Mouse (Mus musculus) gastrocnemius, postnatal 14 days (tissue): ENCODE measurements around the gene Dtnb. TPM values are rescaled to one million over a fixed set of nuclear protein-coding genes. Genes with fewer than 3 reads are reported as not detected.
"Not testable (repeated sequence)": the region's sequence is repeated elsewhere in the genome, so short reads cannot be mapped to it uniquely, and the experiment has no call there.

Source experiments
- DNase-seq: peaks from one replicate; pipeline ENCODE4 v3.0.0; 2021; ENCODE audit warnings: mixed read lengths
- intact Hi-C: fragments of 180-260 bp; cut with DNase I; formaldehyde crosslinking; loops from one replicate; pipeline ENCODE4 v1.15.1; 2025; ENCODE audit warnings: low total_unique reads
- long read RNA-seq, 2 experiments: library from polyadenylated mRNA; stranded (forward); transcript quantifications; one replicate each; pipeline ENCODE4 v2.0.0; 2021
- total RNA-seq, 2 experiments: library from RNA; stranded (reverse); gene quantifications; 2 replicates each; pipeline ENCODE4 v1.2.3; 2021

Gene Dtnb
- 1 to 10 TPM; 3.2 to 3.4 TPM for total RNA-seq
- long read RNA-seq, experiment 1, partial matches to known transcripts = 0 of 3 reads
- long read RNA-seq, experiment 1, other reads (novel, unspliced or antisense) = 2 of 3 reads
- long read RNA-seq, experiment 2, partial matches to known transcripts = 0 of 1 reads
- long read RNA-seq, experiment 2, other reads (novel, unspliced or antisense) = 1 of 1 reads

DNA sequence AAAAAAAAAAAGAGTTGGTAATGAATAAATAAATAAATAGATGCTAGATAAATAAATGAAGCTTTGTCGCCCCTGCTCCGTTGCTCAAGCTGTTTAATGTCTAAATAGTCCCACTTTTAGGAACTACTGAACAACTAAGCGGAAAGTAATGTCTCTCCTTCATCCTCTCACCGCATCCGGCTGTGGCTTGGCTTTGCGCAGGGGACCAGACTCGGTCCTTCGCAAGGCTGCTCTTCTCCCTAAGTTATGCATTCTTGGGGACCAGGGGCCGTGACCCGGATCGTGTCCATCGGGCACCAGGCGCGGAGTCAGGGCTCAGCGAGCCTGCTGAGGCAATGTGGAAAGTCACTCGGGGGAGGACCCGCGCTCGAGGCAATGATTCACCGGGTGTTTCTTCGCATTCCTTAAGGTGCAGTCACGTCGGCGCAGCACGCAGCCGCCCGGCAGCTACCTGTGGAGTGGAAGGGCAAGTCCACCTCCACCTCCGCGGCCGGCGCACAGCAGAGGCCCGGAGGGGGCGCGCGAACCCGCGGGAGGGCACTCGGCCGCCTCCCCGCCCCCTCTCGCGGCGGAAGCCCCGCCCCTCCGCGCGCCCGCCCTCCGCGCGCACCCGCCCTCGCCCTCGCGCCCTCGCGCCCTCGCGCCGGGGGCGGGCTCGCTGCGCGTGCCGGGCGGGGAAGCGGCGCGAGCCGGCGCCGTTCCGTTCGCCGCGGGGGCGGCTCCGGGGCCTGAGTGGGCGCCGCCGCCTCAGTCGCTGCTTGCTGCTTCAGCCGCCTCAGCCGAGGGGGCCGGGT lies at the start of gene Dtnb:
TSS of gene Dtnb (plus strand) at position 595 of the 794 bp plus-strand sequence.
- peak; percentile 65 for DNase-seq
- intact Hi-C loops = no loop called here

DNA sequence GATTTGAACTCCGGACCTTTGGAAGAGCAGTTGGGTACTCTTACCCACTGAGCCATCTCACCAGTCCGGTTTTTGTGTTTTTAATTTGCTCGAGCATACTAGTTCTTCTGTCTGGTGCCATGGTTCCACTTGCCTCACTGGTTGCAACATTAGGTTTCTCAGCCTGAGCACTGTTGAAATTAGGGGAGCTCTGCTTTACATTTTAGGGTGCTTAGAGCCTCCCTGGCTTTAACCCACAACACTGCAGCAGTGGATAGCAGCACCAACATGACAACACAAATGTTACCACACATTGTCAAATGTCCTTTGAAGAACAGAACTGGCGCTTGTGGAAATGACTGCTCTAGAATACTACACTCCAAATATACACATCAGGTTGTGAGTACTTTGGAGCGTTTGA lies 46.6 kb upstream of the Dtnb start:
- intact Hi-C loops = no loop called here
- DNase-seq = no peak

DNA sequence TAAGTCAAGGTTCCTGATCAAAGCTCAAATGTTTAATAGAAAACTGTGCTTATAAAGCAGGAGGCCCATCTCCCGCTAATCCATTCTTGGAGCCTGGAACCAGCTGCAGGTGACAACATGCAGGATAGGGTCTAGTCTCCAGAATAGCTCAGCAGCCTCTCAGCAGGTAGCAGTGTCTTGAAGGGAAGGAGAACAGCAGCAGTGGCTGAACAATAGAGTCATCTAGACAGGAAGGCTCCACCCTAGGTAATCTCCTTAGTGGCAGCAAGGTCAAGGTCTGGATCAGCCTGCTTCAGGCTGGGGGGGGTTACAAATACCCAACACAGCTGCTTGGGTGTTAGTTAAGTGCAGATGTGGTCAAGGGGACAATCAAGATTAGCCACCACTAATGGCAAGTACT lies 36.7 kb upstream of the Dtnb start:
- DNase-seq, intact Hi-C loops: not testable (repeated sequence)

DNA sequence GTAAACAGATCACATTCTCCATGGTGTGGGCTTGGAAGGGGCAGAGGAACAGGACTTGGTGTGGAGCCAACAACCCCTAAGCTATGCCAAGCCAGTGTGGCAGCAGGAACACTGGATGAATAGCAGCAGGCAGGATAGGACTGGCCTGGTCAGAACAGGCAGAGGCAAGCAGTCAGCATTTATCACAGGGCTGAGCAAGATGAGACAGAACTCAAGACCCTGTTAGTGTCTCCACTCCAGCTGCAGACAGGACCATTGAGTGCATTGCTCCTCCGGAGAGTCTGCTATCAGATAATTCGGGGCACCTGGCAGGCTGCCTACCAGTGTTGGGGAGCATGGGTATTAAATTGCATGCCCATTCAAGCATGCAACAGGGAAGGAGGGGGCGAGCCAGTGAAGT lies 34.6 kb upstream of the Dtnb start:
- intact Hi-C loops = no loop called here
- DNase-seq = peak; percentile 24

DNA sequence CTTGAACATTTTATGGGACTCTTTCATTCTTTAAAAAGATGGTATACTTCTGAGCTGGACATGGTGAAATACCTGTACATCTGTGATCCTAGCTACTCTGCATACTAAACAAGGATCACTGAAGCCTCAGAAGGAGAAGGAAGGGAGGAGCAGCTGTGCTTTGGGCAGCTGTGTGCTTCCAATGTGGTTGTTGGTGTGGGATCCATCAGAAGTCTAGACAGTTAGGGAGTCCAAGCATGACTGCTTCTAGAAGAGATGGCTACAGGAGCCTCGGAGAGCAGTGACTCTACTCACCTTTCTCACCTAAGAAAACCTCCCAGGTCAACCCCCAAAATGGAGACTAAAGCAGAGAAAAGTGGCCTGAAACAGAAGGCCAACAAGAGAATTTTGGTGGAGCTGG lies 34.1 kb upstream of the Dtnb start:
- intact Hi-C loops = no loop called here
- no peak for DNase-seq

DNA sequence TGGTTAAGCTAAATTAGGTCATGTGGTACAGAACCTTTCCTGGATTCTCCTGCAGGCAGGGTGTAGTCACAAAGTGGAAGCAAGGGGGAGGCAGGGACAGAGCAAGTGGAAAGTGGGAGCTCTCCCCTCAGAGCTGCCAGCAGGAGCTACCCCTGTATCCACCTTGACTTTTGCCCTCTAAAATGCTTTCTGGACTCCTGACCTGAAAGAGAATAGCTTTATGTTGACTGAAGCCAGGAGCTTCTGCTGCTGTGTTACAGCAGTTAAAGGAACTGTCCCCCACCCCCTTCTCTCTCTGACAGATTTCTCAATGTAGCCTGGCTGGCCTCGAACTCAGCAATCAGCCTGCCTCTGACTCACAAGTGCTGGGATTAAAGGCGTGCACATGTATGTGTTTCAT lies 32.6 kb upstream of the Dtnb start:
- intact Hi-C loops = no loop called here
- no peak for DNase-seq

DNA sequence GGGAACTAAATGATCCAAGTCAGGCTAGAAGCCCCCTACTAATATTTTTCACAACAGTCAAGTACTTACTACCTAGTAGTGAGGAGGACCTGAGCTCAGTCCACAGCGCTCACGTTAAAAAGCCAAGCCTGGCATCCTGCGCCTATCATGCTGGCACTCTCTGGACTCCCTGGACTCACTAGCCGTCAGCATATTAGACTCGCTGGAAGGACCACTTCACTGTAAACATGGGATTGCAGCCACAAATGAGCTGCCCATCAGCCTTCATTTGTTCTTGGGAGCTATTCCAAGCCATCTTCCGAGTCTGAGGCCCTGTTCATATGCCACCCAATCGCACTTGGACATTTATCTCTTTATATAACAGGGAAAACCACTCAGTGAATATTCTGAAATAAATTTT lies 31.3 kb upstream of the Dtnb start:
- intact Hi-C loops = no loop called here
- no peak for DNase-seq

DNA sequence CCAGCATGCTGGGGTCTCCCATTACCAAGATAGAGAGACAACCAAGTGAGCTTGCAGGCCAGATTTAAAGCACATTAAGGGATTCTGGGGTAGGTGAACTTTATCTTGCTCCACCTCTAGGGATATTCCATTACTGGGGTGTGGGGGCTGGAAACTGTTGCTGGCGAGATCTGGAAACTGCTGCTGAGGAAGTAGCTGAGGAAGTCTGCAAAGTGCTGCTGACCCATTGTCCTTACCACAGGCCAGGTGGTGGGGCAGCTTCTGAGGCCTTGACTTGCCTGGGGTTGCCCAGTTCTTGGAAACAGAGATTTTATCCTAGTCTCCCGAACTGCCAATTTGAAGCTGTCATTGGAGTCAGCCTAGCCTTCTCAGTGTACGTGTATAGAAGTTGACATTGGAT lies 26.7 kb upstream of the Dtnb start:
- intact Hi-C loops = no loop called here
- no peak for DNase-seq

DNA sequence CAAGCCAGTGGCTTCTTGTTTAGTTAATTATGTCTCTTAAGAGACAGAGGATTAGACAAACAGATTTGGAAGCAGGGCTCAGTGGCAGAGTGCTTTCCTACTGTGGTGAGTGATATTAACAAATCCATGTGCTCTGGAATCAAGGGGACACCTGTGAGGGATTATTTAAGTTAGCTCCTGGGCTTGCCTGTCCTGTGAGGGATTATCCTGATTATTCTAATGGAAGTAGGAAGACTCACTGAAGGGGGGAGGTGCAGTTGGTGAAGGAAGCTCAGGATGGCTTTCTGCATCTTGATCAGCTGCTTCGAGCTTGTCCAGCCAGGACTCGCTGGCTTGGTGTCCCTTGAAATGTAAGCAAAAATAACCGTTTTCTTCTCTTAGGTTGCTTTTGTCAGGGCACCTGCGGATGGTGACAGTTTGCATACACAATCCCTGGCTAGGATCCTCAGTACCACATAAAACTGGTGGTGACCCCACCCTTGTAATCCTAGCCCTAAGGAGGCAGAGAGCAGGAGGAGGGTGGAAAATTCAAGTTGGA lies 26.0 kb upstream of the Dtnb start:
- intact Hi-C loops = no loop called here
- DNase-seq = no peak

DNA sequence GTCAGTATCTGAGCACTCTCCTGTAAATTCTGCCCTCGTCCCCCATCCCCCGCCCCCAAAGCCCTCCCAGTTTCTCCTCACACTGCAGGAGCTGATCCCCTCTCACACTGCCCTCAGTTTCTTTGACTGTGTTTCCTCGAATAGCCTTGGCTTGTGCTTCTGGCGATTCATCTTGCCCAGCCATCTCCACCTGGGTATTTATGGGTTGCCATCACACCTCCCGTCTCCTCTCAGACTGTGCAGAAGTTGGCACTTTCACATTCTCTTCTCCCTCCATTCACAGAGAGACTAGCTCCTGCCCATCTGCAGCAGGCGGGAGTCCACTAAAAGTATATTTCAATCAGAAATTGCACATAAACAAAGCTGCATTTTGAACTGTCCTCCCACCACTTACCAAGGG lies 25.4 kb upstream of the Dtnb start:
- DNase-seq = no peak
- intact Hi-C loops = no loop called here

DNA sequence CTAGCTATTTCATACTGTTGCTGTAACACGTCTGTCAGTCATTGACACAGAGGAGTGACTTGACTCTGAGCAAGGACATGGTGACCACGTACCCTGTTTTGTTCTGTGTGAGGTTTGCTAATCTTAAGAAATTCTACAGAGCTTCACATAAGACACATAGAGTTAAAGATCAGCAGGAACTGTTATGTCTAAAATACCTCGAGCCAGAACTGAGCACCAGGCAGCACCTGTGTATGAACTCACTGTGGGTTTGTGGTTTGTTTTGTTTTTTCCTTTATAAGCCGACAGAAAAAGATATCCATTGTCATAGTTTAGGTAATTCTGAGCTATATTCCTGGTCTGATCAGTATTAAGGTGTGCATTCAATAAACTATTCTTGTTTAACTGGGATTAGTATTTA lies 24.7 kb upstream of the Dtnb start:
- DNase-seq = no peak

DNA sequence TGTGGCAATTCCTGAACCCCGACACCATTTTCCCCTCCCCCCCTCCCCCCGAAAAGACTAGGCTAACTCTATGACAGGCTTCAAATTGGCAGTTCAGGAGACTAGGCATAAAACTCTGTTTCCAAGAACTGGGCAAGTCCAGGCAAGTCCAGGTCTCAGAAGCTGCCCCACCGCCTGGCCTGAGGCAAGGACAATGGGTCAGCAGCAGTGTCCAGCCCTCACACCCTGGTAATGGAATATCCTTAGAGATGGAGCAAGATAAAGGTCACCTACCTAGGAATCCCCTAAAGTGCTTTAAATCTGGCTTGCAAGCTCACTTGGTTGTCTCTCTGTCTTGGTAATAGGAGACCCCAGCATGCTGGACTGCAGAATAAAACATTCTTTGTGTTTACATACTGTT lies 24.3 kb upstream of the Dtnb start:
- intact Hi-C loops = no loop called here

More for the DNA sequence above, 24.7 kb upstream of the Dtnb start:
- intact Hi-C loops = no loop called here

DNA sequence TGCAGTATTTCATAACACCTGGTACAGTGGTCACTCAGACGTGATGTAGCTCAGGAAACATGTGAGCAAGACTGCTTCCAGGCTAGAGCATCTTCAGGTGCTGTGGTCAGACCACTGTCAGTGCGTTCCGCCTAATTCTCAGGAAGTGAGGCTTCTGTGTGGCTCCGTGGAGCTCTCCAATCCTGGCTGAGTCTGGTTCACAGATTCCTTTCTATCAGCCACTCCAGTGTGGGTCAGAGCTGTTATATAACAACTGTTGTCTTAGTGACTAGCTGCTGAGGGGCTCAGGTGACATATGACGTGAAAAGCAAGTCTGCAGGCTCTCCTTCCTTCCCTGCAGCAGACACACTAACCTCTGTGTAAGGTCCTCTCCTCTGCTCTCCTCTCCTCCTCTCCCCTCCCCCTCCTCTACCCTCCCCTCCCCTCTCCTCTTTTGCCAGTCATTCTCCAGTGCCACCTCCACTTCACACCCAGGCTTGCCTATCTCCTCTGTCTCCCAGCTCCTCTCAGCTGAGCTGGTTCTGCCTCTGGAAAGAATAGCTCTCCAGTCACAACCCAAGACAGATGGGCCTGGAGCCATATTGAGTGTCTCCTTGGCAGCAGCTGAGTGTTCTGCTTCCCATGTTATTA lies 23.5 kb upstream of the Dtnb start:
- no peak for DNase-seq
- intact Hi-C loops = no loop called here

More for the DNA sequence above, 24.3 kb upstream of the Dtnb start:
- no peak for DNase-seq

DNA sequence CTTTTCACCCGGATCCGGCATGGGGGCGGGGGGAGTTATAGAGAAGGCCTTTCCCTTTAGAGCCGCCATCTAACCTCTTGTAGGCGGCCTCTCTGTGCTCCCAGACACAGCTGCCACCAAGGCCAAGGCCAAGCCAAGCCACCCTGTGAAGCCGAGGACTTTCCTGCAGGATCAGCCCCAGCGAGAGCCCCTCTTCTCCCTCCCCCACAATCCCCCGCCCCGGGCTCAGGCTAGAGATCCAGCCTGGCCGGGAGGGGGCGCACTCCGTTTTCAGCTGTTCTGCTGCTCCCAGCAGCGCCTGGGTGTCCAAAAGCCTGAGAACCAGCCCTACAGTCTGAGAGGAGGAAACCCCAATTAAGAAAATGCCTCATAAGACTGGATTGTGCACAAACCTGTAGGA lies 21.9 kb upstream of the Dtnb start:
- peak; percentile 21 for DNase-seq
- intact Hi-C loops = no loop called here

DNA sequence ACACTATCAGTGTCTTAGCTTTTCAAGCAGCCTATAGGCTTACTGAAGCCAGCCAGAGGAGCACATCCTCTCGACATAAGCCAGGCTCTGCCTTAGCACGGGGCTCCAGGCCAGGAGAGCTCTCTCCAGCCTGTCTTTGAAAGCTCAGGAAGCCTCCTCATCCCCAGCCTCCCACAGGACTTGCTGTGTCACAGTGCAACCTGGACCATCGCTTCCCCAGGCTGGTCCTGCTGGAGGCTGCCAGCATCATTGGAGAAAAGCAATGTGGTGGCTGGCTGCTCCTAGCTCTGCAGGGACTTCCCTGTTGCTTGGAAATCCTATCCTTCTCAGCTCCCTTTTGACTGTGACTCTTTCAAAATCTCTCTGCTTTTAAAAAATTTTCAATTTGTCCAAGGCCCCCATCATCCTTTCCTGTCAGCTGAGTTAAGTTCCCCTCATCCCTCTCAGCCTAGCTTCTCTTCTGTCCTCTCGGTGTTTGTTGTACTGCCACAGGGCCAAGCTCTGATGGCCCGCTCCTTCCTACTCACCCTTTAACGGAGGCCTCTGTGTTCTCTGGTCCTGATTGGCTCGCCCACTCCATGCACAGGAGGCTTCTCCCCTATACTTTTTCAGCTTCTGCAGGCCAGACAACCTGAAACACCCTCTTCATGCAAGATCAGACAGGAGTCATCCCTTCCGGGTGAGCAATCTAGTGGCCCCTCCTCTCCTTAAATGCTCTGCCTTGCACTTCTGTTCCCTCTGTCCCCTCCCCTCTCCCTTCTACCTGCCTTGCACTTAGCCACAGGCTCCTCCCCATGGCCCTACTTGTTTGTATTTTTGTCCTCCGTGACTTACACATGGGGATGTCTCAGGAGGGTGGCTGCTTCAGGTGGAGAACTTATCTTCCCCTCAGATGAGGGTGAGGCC lies 14.5 kb upstream of the Dtnb start:
- intact Hi-C loops = no loop called here
- DNase-seq = no peak

DNA sequence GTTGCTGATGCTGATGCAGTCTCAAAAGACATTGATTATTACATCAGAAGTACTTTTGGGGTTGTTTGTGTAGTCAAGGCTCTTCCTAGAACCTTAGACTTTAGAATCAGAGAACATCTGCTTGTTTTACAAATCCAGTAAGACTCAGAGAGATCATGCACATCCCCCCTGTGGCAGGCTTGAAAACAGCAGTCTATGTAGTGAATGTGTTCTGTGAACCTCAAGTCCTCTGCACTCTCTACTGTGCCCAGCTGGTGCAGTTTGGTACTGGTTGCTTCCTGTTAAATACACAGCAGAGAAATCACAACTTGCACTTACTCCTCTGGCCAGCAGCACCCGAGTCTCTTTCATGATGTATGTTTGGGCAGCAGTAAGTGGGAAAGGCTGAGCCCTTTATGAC lies 11.6 kb upstream of the Dtnb start:
- intact Hi-C loops = no loop called here
- no peak for DNase-seq

DNA sequence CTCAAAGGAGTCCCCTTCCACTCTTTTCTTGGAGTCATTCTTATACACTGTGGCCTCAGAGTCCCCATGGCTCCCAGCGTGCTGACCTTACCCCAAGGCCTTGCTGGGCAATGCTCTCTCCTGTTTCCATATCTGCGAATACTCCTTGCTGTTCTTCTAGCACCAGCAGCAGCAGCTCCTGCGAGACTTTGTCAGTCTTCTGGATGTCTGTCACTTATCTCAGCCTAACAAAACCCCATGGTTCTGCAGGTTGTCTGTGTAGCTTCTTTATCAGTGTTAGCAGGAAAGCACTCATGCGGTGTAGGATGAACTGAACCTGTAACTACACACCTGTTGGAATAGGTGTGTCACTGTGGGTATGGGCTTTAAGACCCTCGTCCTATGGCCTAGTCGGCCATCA lies 11.1 kb upstream of the Dtnb start:
- DNase-seq = no peak
- intact Hi-C loops = no loop called here

DNA sequence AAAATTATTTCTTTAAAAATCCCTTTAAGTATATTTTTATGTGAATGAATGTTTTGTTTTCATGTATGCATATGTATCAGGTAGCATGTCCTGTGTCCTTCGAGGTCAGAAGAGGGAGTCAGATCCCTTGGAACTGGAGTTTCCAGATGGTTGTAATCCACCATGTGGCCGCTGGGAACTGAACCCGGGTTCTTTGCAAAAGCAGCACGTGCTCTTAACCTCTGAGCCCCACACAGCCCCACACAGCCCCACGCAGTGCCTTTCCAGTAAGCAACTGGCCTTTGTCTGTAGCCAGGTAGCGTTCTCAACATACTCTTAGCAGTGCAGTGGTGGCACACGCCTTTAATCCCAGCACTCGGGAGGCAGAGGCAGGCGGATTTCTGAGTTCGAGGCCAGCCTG lies 9.4 kb upstream of the Dtnb start:
- intact Hi-C loops = no loop called here

DNA sequence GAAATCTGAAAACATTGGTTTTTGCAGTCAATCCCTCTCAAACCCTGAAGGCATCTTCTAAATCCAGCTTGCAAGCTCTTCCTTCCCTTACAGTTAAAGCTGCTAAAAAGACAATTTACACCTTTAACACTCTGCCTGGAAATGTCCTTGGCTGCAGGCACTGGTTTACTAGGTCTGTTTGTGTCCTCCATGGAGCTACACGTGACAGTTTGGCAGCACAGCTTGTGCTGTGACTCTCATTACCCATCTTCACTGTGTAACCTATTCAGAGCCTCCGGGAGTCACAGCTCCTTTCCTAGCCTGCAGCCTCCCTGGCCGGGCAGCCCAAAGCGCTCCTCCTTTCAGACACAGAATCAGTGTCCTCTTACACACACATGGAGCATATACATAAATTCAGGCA lies 8.5 kb upstream of the Dtnb start:
- intact Hi-C loops = no loop called here
- DNase-seq = no peak

More for the DNA sequence above, 9.4 kb upstream of the Dtnb start:
- DNase-seq = no peak
